Mouse (Mus musculus) midbrain, embryonic 15.5 days (tissue): ENCODE measurements around the gene Fes. TPM values are rescaled to one million over a fixed set of nuclear protein-coding genes. Genes with fewer than 3 reads are reported as not detected.

ENCODE experiments used
- ATAC-seq: fragments of 200-750 bp; cut with Nextera tagmentation; replicated peaks from 2 replicates; pipeline ENCODE4 v1.8.0; 2017; ENCODE audit warnings: moderate TSS enrichment
- H3K27ac ChIP-seq: fragments of 300-500 bp; sonication (generic); 2 replicates; pipeline ENCODE4 v1.5.1; 2015; ENCODE audit warnings: mild to moderate bottlenecking, inconsistent platforms
- H3K27me3 ChIP-seq: fragments of 300-500 bp; sonication (generic); replicated peaks from 2 replicates; pipeline ENCODE4 v1.6.1; 2015; ENCODE audit warnings: inconsistent platforms
- H3K36me3 ChIP-seq: fragments of 300-500 bp; sonication (generic); replicated peaks from 2 replicates; pipeline ENCODE4 v1.6.1; 2015; ENCODE audit warnings: inconsistent platforms
- H3K4me1 ChIP-seq: fragments of 300-500 bp; sonication (generic); 2 replicates; pipeline ENCODE4 v1.6.1; 2015; ENCODE audit warnings: inconsistent platforms
- H3K4me2 ChIP-seq: fragments of 300-500 bp; sonication (generic); 2 replicates; pipeline ENCODE4 v1.6.1; 2015; ENCODE audit warnings: inconsistent platforms, mild to moderate bottlenecking, moderate library complexity
- H3K4me3 ChIP-seq: fragments of 300-500 bp; sonication (generic); 2 replicates; pipeline ENCODE4 v1.5.1; 2015; ENCODE audit warnings: mild to moderate bottlenecking, inconsistent platforms
- H3K9ac ChIP-seq: fragments of 300-500 bp; sonication (generic); 2 replicates; pipeline ENCODE4 v1.6.1; 2015; ENCODE audit warnings: mild to moderate bottlenecking, inconsistent platforms
- H3K9me3 ChIP-seq: fragments of 300-500 bp; sonication (generic); 2 replicates; pipeline ENCODE4 v1.6.1; 2016; ENCODE audit warnings: inconsistent platforms
- WGBS: fragments of 180-500 bp; shearing (Covaris S2); methylation state at CpG from one replicate; pipeline ENCODE4 v1.1.7; 2015; ENCODE audit warnings: mixed read lengths; 5-methylcytosine and 5-hydroxymethylcytosine counted together
- polyA plus RNA-seq: library from polyadenylated mRNA; unstranded; fragments of >200 nt; fragmentation: Nextera tagmentation; extraction: Ambion mirVana; gene quantifications from 2 replicates; pipeline ENCODE4 v1.2.1, GENCODE M21; 2015

Gene Fes
- polyA plus RNA-seq = 4.4 and 4.8 TPM in 2 replicates

DNA sequence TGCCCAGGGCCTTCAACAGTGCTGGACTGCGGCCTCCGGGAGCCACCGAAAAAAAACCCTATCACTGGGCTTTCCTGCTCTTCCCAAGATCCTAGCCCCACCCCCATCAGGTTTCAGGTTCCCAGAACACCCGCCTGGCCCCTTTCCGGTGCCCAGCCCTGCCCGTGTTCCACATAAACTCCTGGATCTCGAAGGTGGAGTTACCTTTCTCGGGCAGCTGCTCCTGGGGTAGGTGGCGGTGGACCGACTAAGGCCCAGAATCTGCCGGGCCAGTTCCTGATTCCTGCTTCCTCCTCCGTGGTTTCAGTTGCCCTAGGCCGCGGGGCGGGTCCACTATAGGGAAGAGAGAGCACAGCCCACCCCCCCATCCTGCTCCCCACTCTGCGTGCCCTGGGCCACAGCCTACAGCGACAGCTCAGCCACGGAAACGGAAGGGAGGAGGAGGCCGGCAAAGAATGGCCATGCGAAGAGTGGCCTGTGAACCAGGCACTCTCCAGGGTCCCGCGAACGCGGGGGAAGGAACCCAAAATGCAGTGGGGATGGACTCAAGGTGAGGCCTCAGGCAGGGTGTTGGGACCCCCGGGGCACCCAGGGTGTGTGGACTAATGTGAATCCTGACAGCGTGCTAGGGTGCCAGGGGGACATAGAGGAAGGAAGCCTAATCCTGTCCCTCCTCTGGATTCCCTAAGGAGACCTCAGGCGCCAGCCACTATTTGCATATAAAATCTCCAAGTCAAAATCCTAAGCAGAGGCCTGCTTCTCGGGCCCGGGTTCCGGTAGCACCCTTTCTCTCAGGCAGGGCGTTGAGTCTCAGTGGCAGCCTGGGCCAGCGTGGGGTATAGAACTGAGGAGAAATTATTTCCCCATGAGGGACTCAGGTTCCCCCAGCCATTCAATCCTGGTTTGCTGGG lies at the start of gene Fes:
Fes (minus strand) TSS at position 314 of the 911 bp plus-strand sequence.
- Histone ChIP-seq H3K4me2 (peak within 1 kb of the TSS; percentile 26), H3K27me3 (0 out of 2 replicates have a peak, but pooled peaks cover 5% of the 10 kb centered on the region), H3K4me1 (peaks cover 9% of the 10 kb centered on the region), H3K27ac (0 out of 2 replicates have a peak within 1 kb of the TSS, but pooled peaks have one; percentile 29), H3K36me3 (peaks cover 25% of the 10 kb centered on the region; the same call in 1 of the 2 replicates), H3K9me3 (no peaks in the 10 kb centered on the region), H3K4me3 (peak within 1 kb of the TSS; percentile 2), H3K9ac (peak within 1 kb of the TSS; percentile 29; the same call in 1 of the 2 replicates)
- ATAC-seq = peak; percentile 28; the same call in 1 of the 2 replicates
- WGBS = 12% methylated on average over 33 of the region's 33 CpGs

DNA sequence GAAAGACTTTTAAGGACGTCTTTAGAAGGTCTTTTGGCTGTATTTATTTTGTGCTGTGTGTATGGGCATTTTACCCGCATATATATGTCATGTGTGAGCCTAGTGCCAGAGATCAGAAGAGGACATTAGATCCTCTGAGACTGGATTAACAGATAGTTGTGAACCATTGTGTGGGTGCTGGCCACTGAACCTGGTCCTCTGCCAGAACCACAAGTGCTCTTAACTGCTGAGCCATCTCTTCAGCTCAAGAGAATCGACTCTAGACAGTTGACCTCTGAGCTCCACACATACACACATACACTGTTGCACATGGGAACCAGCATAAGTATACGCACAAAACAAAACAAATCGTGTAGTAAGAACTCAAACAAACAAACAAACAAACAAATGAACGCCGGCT lies 48.8 kb upstream of the Fes start:
- H3K4me3 ChIP-seq = no peak overlapping the region
- no peak for ATAC-seq
- H3K36me3 ChIP-seq = no peaks in the 10 kb centered on the region
- no peak overlapping the region for H3K9ac ChIP-seq
- H3K27ac ChIP-seq = no peak overlapping the region
- whole genome bisulfite sequencing = 87% methylated on average over 7 of the region's 7 CpGs
- no peak overlapping the region for H3K4me2 ChIP-seq
- H3K9me3 ChIP-seq = no peaks in the 10 kb centered on the region
- peaks cover 6% of the 10 kb centered on the region; the same call in 1 of the 2 replicates for H3K4me1 ChIP-seq
- H3K27me3 ChIP-seq = no peaks in the 10 kb centered on the region

DNA sequence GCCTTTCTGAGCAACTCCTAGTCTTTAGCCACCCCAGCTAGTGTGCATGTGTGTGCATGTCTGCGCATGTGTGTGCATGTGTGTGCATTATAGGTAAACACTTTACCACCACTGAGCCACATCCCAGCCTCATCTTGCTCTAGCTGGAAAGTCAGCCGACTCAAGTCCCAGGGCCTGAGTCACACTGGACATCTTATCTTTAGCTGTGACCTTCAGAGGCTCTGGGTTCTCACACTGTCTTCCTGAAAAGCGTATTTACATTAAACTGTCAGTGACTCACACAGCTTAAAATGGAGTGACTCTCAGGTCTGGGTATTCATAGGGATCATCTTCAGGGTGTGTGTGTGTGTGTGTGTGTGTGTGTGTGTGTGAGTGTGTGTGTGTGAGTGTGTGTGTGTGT lies 47.8 kb upstream of the Fes start:
- Histone ChIP-seq H3K27me3 (no peaks in the 10 kb centered on the region), H3K36me3 (no peaks in the 10 kb centered on the region), H3K4me3 (no peak overlapping the region), H3K9ac (no peak overlapping the region), H3K27ac (no peak overlapping the region), H3K4me1 (peaks cover 6% of the 10 kb centered on the region; the same call in 1 of the 2 replicates), H3K9me3 (no peaks in the 10 kb centered on the region), H3K4me2 (no peak overlapping the region)
- WGBS = 89% methylated on average over 3 of the region's 3 CpGs
- no peak for ATAC-seq

DNA sequence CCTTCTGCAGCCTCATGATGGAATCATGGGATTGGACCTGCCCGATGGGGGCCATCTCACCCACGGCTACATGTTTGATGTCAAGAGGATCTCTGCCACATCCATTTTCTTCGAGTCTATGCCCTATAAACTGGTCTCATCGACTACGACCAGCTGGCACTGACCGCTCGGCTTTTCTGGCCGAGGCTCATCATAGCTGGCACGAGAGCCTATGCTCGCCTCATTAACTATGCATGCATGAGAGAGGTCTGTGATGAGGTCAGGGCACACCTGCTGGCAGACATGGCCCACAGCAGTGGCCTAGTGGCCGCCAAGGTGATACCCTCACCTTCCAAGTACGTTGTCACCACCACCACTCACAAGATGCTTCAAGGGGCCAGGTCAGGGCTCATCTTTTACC lies 41.9 kb upstream of the Fes start:
- Histone ChIP-seq H3K4me2 (no peak overlapping the region), H3K36me3 (no peaks in the 10 kb centered on the region), H3K9ac (no peak overlapping the region), H3K27ac (no peak overlapping the region), H3K4me1 (no peaks in the 10 kb centered on the region), H3K9me3 (no peaks in the 10 kb centered on the region), H3K27me3 (no peaks in the 10 kb centered on the region), H3K4me3 (no peak overlapping the region)
- no peak for ATAC-seq
- 93% methylated on average over 12 of the region's 12 CpGs for WGBS

DNA sequence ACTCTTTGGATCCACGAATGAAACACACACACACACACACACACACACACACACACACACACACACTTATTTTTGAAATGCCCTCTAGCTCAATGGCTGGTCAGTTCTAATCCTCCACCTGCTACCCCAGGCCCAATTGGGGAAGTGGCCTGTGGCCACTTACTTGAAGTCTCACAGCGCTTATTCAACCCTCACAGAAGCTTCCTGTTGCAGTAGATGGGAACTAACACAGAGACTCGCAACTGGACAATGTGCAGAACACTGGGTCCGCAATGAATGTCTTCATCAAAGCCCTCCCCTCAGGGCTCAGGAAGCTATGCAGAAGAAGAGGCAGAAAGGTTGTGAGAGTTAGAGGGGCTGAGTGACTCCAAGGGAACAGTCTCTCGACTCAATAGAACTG lies 40.0 kb upstream of the Fes start:
- Histone ChIP-seq H3K9me3 (no peaks in the 10 kb centered on the region), H3K36me3 (no peaks in the 10 kb centered on the region), H3K27ac (no peak overlapping the region), H3K4me1 (peaks cover 4% of the 10 kb centered on the region; the same call in 1 of the 2 replicates), H3K4me3 (no peak overlapping the region), H3K4me2 (no peak overlapping the region), H3K27me3 (no peaks in the 10 kb centered on the region), H3K9ac (no peak overlapping the region)
- no peak for ATAC-seq
- whole genome bisulfite sequencing = 82% methylated on average over 5 of the region's 5 CpGs

DNA sequence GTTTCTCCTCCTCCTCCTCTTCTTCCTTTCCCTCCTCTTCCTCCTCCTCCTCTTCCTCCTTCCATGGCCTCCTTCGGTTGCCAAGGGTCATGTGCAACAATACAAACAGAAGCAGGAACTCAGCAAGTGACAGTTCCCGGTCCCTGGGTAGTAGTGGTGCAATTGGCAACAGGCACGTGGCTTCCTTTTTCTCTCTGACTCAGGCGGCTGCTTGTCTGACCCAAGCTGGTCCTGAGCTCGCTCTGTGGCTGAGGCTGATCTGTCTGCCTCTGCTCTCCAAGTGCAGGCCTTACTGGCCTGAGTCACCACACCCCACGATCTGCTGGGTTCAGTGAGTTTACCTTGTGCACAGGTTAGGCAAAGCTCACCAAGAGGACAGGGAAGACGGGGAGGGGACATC lies 38.6 kb upstream of the Fes start:
- ATAC-seq = no peak
- Histone ChIP-seq H3K27ac (no peak overlapping the region), H3K9ac (no peak overlapping the region), H3K9me3 (no peaks in the 10 kb centered on the region), H3K4me2 (no peak overlapping the region), H3K36me3 (no peaks in the 10 kb centered on the region), H3K4me1 (peaks cover 4% of the 10 kb centered on the region; the same call in 1 of the 2 replicates), H3K27me3 (no peaks in the 10 kb centered on the region), H3K4me3 (no peak overlapping the region)
- 77% methylated on average over 7 of the region's 7 CpGs for WGBS

DNA sequence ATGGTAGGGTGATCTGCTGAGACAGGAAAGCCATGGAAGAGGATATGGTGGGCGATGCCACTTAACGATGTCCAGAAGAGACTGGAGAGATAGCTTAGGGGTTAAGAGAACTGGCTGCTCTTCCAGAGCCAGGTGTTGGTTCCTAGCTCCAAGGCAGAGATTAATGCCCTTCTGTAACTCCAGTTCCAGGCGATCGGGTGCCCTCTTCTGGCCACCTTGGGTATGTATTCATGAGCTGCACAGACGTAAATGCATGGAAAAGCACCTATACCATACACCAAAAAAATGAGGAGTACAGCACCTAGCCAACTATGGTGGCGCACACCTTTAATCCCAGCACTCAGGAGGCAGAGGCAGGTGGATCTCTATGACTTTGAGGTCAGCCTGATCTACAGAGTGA lies 37.0 kb upstream of the Fes start:
- no peak for ATAC-seq
- H3K27me3 ChIP-seq = no peaks in the 10 kb centered on the region
- H3K4me3 ChIP-seq = no peak overlapping the region
- no peak overlapping the region for H3K4me2 ChIP-seq
- H3K36me3 ChIP-seq = no peaks in the 10 kb centered on the region
- H3K9ac ChIP-seq = no peak overlapping the region
- WGBS = 79% methylated on average over 6 of the region's 6 CpGs
- peaks cover 4% of the 10 kb centered on the region; the same call in 1 of the 2 replicates for H3K4me1 ChIP-seq
- no peak overlapping the region for H3K27ac ChIP-seq
- no peaks in the 10 kb centered on the region for H3K9me3 ChIP-seq

DNA sequence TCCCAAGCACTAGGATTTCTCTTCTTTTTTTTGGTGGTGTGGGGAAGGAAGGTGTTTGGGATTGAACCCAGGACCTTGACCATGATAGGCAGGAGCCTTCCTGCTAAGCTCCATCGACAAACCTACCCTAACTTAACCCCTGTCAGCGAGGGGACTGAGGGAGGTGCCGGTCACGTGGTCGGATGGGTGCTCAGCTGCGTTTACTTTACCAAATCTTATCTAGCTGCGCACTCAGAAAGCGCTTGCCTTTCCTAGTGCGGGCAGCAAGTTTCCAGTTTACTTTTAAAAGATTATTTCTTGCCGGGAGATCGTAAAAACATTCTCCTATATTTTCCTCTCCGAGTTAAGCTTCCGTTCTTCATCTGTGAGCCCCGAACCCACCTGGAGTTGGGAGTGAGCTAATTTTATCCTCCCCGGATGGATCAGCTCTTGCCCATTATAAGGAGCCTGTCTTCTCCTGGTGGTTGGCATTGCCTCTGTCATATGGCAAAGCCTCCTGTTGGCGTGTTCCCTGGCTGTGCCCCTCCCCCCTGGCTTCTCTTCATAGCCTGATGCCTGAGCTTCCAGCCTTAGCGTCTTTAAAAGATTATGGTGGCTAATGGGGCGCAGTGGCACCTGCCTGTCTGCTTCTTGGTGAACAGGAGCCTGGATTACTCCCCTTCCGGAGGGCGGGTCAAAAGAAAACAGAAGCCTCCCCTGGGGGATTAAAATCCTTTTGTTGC lies 35.2 kb upstream of the Fes start:
- H3K27me3 ChIP-seq = no peaks in the 10 kb centered on the region
- no peak overlapping the region for H3K4me3 ChIP-seq
- no peak for ATAC-seq
- WGBS = 20% methylated on average over 20 of the region's 20 CpGs
- H3K9me3 ChIP-seq = no peaks in the 10 kb centered on the region
- peaks cover 4% of the 10 kb centered on the region; the same call in 1 of the 2 replicates for H3K4me1 ChIP-seq
- no peak overlapping the region for H3K27ac ChIP-seq
- no peaks in the 10 kb centered on the region for H3K36me3 ChIP-seq
- H3K9ac ChIP-seq = no peak overlapping the region
- peak overlapping the region; percentile 18; the same call in 1 of the 2 replicates for H3K4me2 ChIP-seq

DNA sequence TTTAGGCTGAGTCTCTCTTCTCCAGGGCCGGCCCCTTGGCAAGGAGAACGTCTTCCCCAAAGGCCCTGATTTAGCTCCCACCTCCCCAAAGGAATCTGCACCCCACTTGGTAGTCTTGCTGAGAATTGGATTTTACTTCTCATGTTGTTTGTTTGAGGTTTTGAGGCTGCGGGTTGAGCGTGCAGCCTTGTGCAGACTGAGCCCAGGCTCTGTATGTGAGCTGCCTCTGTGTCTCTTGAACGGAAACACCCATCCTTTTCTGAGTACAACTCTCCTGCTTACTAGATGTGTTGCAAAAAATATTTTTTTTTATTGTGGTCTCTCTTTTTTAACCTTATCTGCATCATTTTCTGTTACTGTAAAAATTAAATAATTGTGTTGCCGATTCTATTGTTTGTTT lies 33.8 kb upstream of the Fes start:
- H3K27me3 ChIP-seq = no peaks in the 10 kb centered on the region
- WGBS = 93% methylated on average over 6 of the region's 6 CpGs
- no peaks in the 10 kb centered on the region for H3K36me3 ChIP-seq
- peaks cover 4% of the 10 kb centered on the region; the same call in 1 of the 2 replicates for H3K4me1 ChIP-seq
- no peaks in the 10 kb centered on the region for H3K9me3 ChIP-seq
- H3K4me2 ChIP-seq = no peak overlapping the region
- no peak for ATAC-seq
- H3K4me3 ChIP-seq = no peak overlapping the region
- no peak overlapping the region for H3K27ac ChIP-seq
- no peak overlapping the region for H3K9ac ChIP-seq

DNA sequence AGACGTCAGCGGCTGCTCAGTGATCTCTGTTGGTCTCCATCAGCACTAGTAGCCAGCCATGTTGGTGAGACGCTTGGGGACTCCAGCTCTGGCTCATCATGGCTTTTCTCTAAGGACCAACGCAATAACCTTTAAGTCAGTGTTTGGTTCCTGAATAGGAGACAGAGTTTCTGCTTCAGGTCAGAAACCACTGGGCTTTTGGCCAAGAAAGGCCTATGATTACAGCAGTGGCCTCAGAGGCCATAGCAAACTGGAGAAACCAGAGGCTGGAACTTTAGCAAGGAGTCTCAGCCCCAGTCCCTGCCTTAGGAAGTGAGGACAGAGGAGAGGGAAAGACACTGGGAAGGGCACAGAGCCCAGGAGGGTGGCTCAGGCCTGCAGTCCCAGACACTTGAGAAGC lies 32.8 kb upstream of the Fes start:
- ATAC-seq = no peak
- H3K9ac ChIP-seq = no peak overlapping the region
- 81% methylated on average over 4 of the region's 4 CpGs for WGBS
- H3K4me1 ChIP-seq = peaks cover 4% of the 10 kb centered on the region; the same call in 1 of the 2 replicates
- no peaks in the 10 kb centered on the region for H3K27me3 ChIP-seq
- no peaks in the 10 kb centered on the region for H3K9me3 ChIP-seq
- no peak overlapping the region for H3K27ac ChIP-seq
- no peaks in the 10 kb centered on the region for H3K36me3 ChIP-seq
- H3K4me3 ChIP-seq = no peak overlapping the region
- H3K4me2 ChIP-seq = no peak overlapping the region

DNA sequence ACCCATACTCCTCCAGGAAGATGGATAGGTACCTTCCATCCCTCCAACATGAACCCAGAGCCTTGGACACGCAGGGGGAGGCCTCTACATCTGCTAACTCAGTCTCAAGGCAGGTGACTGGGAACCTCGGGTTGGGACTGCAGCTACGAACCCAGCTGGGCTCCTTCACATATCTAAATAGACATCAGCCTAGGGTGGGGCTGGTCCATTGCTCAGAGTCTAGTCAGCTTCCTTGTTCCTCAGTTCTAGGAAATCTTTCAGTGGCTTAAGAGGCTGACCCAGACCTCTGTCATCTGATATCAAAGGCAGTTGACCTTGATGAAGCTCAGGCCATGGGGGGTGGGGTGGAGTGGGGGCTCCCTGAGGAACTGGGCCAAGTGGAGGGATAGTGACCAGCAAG lies 31.5 kb upstream of the Fes start:
- Histone ChIP-seq H3K9me3 (no peaks in the 10 kb centered on the region), H3K4me1 (peaks cover 4% of the 10 kb centered on the region; the same call in 1 of the 2 replicates), H3K36me3 (no peaks in the 10 kb centered on the region), H3K4me3 (no peak overlapping the region), H3K27ac (no peak overlapping the region), H3K9ac (no peak overlapping the region), H3K4me2 (no peak overlapping the region), H3K27me3 (no peaks in the 10 kb centered on the region)
- ATAC-seq = no peak
- WGBS = 62% methylated on average over 3 of the region's 3 CpGs

DNA sequence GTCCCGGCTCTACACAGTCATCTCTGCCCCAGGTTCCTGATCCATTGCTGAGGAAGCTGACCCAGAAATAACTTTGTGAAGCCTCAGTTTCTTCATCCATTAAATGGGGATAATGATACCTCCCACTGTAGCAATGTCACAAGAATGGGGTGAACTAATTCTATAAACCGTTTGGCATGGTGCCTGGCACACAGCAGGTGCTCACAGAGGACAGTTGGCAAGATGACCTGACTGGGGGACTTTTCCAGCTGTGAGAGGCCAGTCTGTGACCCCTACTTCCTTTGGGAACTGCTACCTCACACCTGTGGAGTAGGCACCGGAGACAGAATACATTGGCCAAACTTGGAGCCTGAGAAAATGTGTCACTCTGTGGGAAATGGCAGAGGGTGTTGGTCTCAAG lies 30.3 kb upstream of the Fes start:
- Histone ChIP-seq H3K27me3 (no peaks in the 10 kb centered on the region), H3K4me1 (peaks cover 2% of the 10 kb centered on the region; the same call in 1 of the 2 replicates), H3K4me2 (no peak overlapping the region), H3K4me3 (no peak overlapping the region), H3K27ac (no peak overlapping the region), H3K36me3 (no peaks in the 10 kb centered on the region), H3K9ac (no peak overlapping the region), H3K9me3 (no peaks in the 10 kb centered on the region)
- WGBS = 77% methylated on average over 3 of the region's 3 CpGs
- ATAC-seq = no peak
